Mouse (Mus musculus) ES-Bruce4 (cell line): ENCODE results near the gene Ankrd33. TPM values are rescaled to one million over a fixed set of nuclear protein-coding genes. Genes with fewer than 3 reads are reported as not detected.

Experiments
- H3K27ac ChIP-seq: 2 replicates; pipeline ENCODE4 v1.5.1; 2012; ENCODE audit warnings: low read length, inconsistent platforms; ENCODE audit not compliant: insufficient read depth
- H3K27me3 ChIP-seq: 2 replicates; pipeline ENCODE4 v1.6.1; 2012; ENCODE audit warnings: mild to moderate bottlenecking, low read length, inconsistent platforms; ENCODE audit not compliant: control insufficient read depth, poor library complexity, insufficient read depth, severe bottlenecking
- H3K36me3 ChIP-seq: 2 replicates; pipeline ENCODE4 v1.6.1; 2012; ENCODE audit warnings: inconsistent platforms, mild to moderate bottlenecking, low read length, moderate library complexity; ENCODE audit not compliant: control insufficient read depth, poor library complexity, insufficient read depth, severe bottlenecking
- H3K4me1 ChIP-seq: one replicate; pipeline ENCODE4 v1.8.1; 2011; ENCODE audit warnings: low read length; ENCODE audit not compliant: control insufficient read depth, insufficient read depth
- H3K4me3 ChIP-seq: 2 replicates; pipeline ENCODE4 v1.5.1; 2011; ENCODE audit warnings: low read depth, mild to moderate bottlenecking, low read length
- H3K9ac ChIP-seq: 2 replicates; pipeline ENCODE4 v1.6.1; 2012; ENCODE audit warnings: low read depth, mild to moderate bottlenecking, inconsistent platforms; ENCODE audit not compliant: poor library complexity, severe bottlenecking
- H3K9me3 ChIP-seq: replicated peaks from 2 replicates; pipeline ENCODE4 v1.6.1; 2012; ENCODE audit warnings: mild to moderate bottlenecking, low read length, inconsistent platforms; ENCODE audit not compliant: control insufficient read depth, poor library complexity, insufficient read depth, severe bottlenecking
- CTCF ChIP-seq: IDR thresholded peaks from one replicate; pipeline ENCODE4 v1.8.1; 2011; ENCODE audit warnings: low read depth, low read length
- EP300 ChIP-seq: IDR thresholded peaks from 2 replicates; pipeline ENCODE4 v1.6.1; 2011; ENCODE audit warnings: low read depth, low read length; ENCODE audit not compliant: insufficient read depth
- POLR2A ChIP-seq: IDR thresholded peaks from one replicate; pipeline ENCODE4 v1.8.1; 2011; ENCODE audit warnings: low read length; ENCODE audit not compliant: insufficient read depth
- polyA plus RNA-seq: library from polyadenylated mRNA; stranded (reverse); fragments of >200 nt; gene quantifications from 2 replicates; pipeline ENCODE4 v1.2.4, GENCODE M21; 2011; ENCODE audit warnings: low read depth; ENCODE audit not compliant: missing spikeins, insufficient read depth, insufficient read length

Ankrd33 gene
- polyA plus RNA-seq, 1 experiment, result not detected

GRCm38 (mm10) chr15:101147910-101148273, 32.3 kb downstream of the Ankrd33 start:
- Histone ChIP-seq H3K27ac (no peak overlapping the region), H3K4me3 (no peak overlapping the region), H3K27me3 (no peaks in the 10 kb centered on the region), H3K9ac (no peak overlapping the region), H3K36me3 (no peaks in the 10 kb centered on the region), H3K4me1 (peaks cover 13% of the 10 kb centered on the region), H3K9me3 (no peaks in the 10 kb centered on the region)
- TF ChIP-seq EP300 (no peak), CTCF (no peak), POLR2A (no peak)

GRCm38 (mm10) chr15:101148604-101149003, 33.0 kb downstream of the Ankrd33 start:
- H3K9me3 ChIP-seq, result no peaks in the 10 kb centered on the region
- H3K4me1 ChIP-seq, result peaks cover 6% of the 10 kb centered on the region

GRCm38 (mm10) chr15:101151409-101152261, 36.1 kb downstream of the Ankrd33 start:
- Histone ChIP-seq H3K27ac (no peak overlapping the region), H3K36me3 (no peaks in the 10 kb centered on the region), H3K9ac (no peak overlapping the region), H3K4me1 (peaks cover 6% of the 10 kb centered on the region), H3K9me3 (no peaks in the 10 kb centered on the region), H3K27me3 (no peaks in the 10 kb centered on the region), H3K4me3 (no peak overlapping the region)
- no peak for TF ChIP-seq EP300
- TF ChIP-seq POLR2A, result no peak
- TF ChIP-seq CTCF, result no peak

More at GRCm38 (mm10) chr15:101148604-101149003, 33.0 kb downstream of the Ankrd33 start:
- no peaks in the 10 kb centered on the region for H3K27me3 ChIP-seq
- no peak overlapping the region for H3K4me3 ChIP-seq
- no peak overlapping the region for H3K27ac ChIP-seq
- no peak for TF ChIP-seq EP300
- TF ChIP-seq POLR2A, result no peak
- TF ChIP-seq CTCF, result no peak
- H3K9ac ChIP-seq, result no peak overlapping the region
- no peaks in the 10 kb centered on the region for H3K36me3 ChIP-seq

GRCm38 (mm10) chr15:101154700-101155616, 39.4 kb downstream of the Ankrd33 start:
- Histone ChIP-seq H3K36me3 (no peaks in the 10 kb centered on the region), H3K9me3 (no peaks in the 10 kb centered on the region), H3K4me3 (no peak overlapping the region), H3K27me3 (no peaks in the 10 kb centered on the region), H3K4me1 (peaks cover 3% of the 10 kb centered on the region), H3K9ac (no peak overlapping the region), H3K27ac (no peak overlapping the region)
- TF ChIP-seq CTCF (no peak), POLR2A (no peak), EP300 (no peak)

GRCm38 (mm10) chr15:101160128-101160527, 44.6 kb downstream of the Ankrd33 start:
- Histone ChIP-seq H3K9ac (no peak overlapping the region), H3K27ac (no peak overlapping the region), H3K9me3 (no peaks in the 10 kb centered on the region), H3K27me3 (no peaks in the 10 kb centered on the region), H3K4me1 (peaks cover 8% of the 10 kb centered on the region), H3K4me3 (no peak overlapping the region; the same call in 1 of the 2 replicates), H3K36me3 (no peaks in the 10 kb centered on the region)
- TF ChIP-seq POLR2A (no peak), CTCF (no peak), EP300 (no peak)
